Mouse (Mus musculus) brain, embryonic 14.5 days (tissue): ENCODE results near the gene Gnmt.

ENCODE experiments used
- CTCF ChIP-seq: fragments of 200-500 bp; IDR thresholded peaks from 2 replicates; pipeline ENCODE4 v1.5.1; 2012; ENCODE audit warnings: inconsistent platforms, mild to moderate bottlenecking, moderate library complexity, borderline replicate concordance; ENCODE audit not compliant: insufficient read depth, insufficient read length; ENCODE audit errors: extremely low read depth
- POLR2A ChIP-seq: fragments of 200-500 bp; IDR thresholded peaks from 2 replicates; pipeline ENCODE4 v1.6.1; 2012; ENCODE audit warnings: mild to moderate bottlenecking, inconsistent platforms, borderline replicate concordance; ENCODE audit not compliant: poor library complexity, insufficient read depth, insufficient read length, severe bottlenecking; ENCODE audit errors: extremely low read depth

GRCm38 (mm10) chr17:46741305-46741704, 12.3 kb upstream of the Gnmt start:
- TF ChIP-seq CTCF (no peak), POLR2A (no peak)
